Mouse (Mus musculus) urinary bladder, postnatal 10 days (tissue): ENCODE measurements around the gene Eif4g2.

ENCODE experiments used
- DNase-seq: peaks from one replicate; pipeline ENCODE4 v3.0.0; 2022; ENCODE audit warnings: low spot score

The Eif4g2 gene

GRCm38 (mm10) chr7:111082822-111083732, at the start of gene Eif4g2:
TSS of gene Eif4g2 (minus strand) at chr7:111083030.
- DNase-seq = peak; percentile 90

GRCm38 (mm10) chr7:111132596-111132995, 49.8 kb upstream of the Eif4g2 start:
- no peak for DNase-seq

GRCm38 (mm10) chr7:111126636-111127395, 44.0 kb upstream of the Eif4g2 start:
- no peak for DNase-seq

GRCm38 (mm10) chr7:111123761-111124546, 41.1 kb upstream of the Eif4g2 start:
- no peak for DNase-seq

- peak; percentile 92 for DNase-seq
Observed at GRCm38 (mm10) chr7:111122531-111123130, 39.8 kb upstream of the Eif4g2 start.

- DNase-seq = no peak
Observed at GRCm38 (mm10) chr7:111122084-111122530, 39.3 kb upstream of the Eif4g2 start.

GRCm38 (mm10) chr7:111121522-111121921, 38.7 kb upstream of the Eif4g2 start:
- no peak for DNase-seq

- DNase-seq = no peak
Observed at GRCm38 (mm10) chr7:111109561-111109960, 26.7 kb upstream of the Eif4g2 start.

- DNase-seq = no peak
Observed at GRCm38 (mm10) chr7:111109161-111109560, 26.3 kb upstream of the Eif4g2 start.

GRCm38 (mm10) chr7:111098196-111098595, 15.4 kb upstream of the Eif4g2 start:
- no peak for DNase-seq

GRCm38 (mm10) chr7:111095169-111095568, 12.3 kb upstream of the Eif4g2 start:
- DNase-seq = no peak

- DNase-seq = no peak
Observed at GRCm38 (mm10) chr7:111085153-111085552, 2.3 kb upstream of the Eif4g2 start.

- no peak for DNase-seq
Observed at GRCm38 (mm10) chr7:111084443-111084842, 1.6 kb upstream of the Eif4g2 start.

- DNase-seq = no peak
Observed at GRCm38 (mm10) chr7:111083733-111084120, 897 bp upstream of the Eif4g2 start.

GRCm38 (mm10) chr7:111082043-111082821, 598 bp downstream of the Eif4g2 start:
- peak; percentile 53 for DNase-seq

GRCm38 (mm10) chr7:111080876-111081275, 2.0 kb downstream of the Eif4g2 start:
- no peak for DNase-seq

GRCm38 (mm10) chr7:111080026-111080425, 2.8 kb downstream of the Eif4g2 start:
- no peak for DNase-seq

- no peak for DNase-seq
Observed at GRCm38 (mm10) chr7:111078271-111078670, 4.6 kb downstream of the Eif4g2 start.

- no peak for DNase-seq
Observed at GRCm38 (mm10) chr7:111075288-111075687, 7.5 kb downstream of the Eif4g2 start.

- no peak for DNase-seq
Observed at GRCm38 (mm10) chr7:111072410-111072809, 10.4 kb downstream of the Eif4g2 start.

GRCm38 (mm10) chr7:111070167-111070496, 12.7 kb downstream of the Eif4g2 start:
- no peak for DNase-seq
